Mouse (Mus musculus) G1E (cell line): ENCODE results near the gene Zbtb17.

ENCODE experiments used
- CTCF ChIP-seq: IDR thresholded peaks from 2 replicates; pipeline ENCODE4 v1.5.1; 2012; ENCODE audit warnings: low read depth, low read length, inconsistent platforms, mixed read lengths
- GATA1 ChIP-seq: IDR thresholded peaks from 2 replicates; pipeline ENCODE4 v1.6.1; 2012; ENCODE audit warnings: borderline replicate concordance, low read length, inconsistent platforms, mixed read lengths

DNA sequence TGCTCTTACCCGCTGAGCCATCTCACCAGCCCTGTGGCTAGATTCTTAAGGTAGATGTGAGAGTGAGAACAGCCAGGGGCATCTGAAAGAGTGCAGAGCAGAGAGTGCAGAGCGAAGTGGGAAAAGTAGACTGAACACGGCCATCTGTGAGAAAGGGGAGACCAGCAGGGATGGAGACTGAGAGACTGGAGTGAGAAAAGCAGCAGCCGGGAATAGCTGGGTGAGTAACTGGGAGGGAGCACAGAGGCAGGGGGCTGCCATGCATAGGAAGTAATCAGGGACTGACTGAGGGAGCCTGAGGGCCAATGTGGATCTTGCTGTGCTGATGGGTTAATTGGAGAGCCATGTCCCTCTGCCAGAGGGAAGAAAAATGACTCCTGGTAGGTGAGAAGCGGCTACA, 58.3 kb downstream of the Zbtb17 start:
- TF ChIP-seq CTCF (no peak), GATA1 (no peak)
